8 mouse cellular contexts compared by ENCODE assay signal in genomic region chr17:26715916-26716717, GRCm38 (mm10). TPM values are rescaled to one million over a fixed set of nuclear protein-coding genes. Genes with fewer than 3 reads are reported as not detected.
DNase-seq lines count a peak whose midpoint lies in the region; ATAC-seq and TF ChIP-seq lines count a peak whose summit lies in the region.

No protein-coding gene starts in this region.

- no peak for TF ChIP-seq RAD21 in CH12.LX (IDR thresholded peaks at IDR 0.05; ENCODE audit: low read depth, low read length)

- TF ChIP-seq POLR2A in CH12.LX (IDR thresholded peaks at IDR 0.05; ENCODE audit: low read depth, low read length): peak; percentile 53

- peak; percentile 97 for DNase-seq in CH12.LX (ENCODE audit: extremely low read depth)
- peak; percentile 95 for DNase-seq in c-Kit-positive CD71-positive TER-119-negative erythroid progenitor cells, embryonic 14.5 days (ENCODE audit: low read depth)
- DNase-seq in forebrain, embryonic 11.5 days (ENCODE audit: low spot score): peak; percentile 98
- DNase-seq in kidney, postnatal 36 days: peak; percentile 96 to 97
- DNase-seq in telencephalon, adult 2 months (ENCODE audit: low read depth, low spot score): peak; percentile 95

- H3K4me1 ChIP-seq in CH12.LX (ENCODE audit: control insufficient read depth in 1 of 2, insufficient read depth in 2 of 2): peaks cover 0 to 15% of the 10 kb centered on the region in 2 experiments; a peak in 2 of 4 replicates
- no peaks in the 10 kb centered on the region for H3K4me1 ChIP-seq in forebrain, embryonic 11.5 days (replicated peaks; ENCODE audit: control insufficient read depth, insufficient read depth, low read length)
- peaks cover 9% of the 10 kb centered on the region; the same call in 1 of the 2 replicates for H3K4me1 ChIP-seq in heart, embryonic 16.5 days (ENCODE audit: control insufficient read depth, insufficient read depth, low read length)
- H3K4me1 ChIP-seq in liver, embryonic 15.5 days (replicated peaks): peaks cover 48% of the 10 kb centered on the region
- H3K4me1 ChIP-seq in neural tube, embryonic 12.5 days: no peaks in the 10 kb centered on the region

- peak overlapping the region; percentile 75 to 87 (median 82) for H3K4me3 ChIP-seq in CH12.LX (replicated peaks in 1 of 3; ENCODE audit: low read depth in 2 of 3, low read length in 2 of 3, poor library complexity in 1 of 3)
- H3K4me3 ChIP-seq in forebrain, embryonic 11.5 days (ENCODE audit: low read depth, low read length): peak overlapping the region; percentile 95
- peak overlapping the region; percentile 91 for H3K4me3 ChIP-seq in heart, embryonic 16.5 days (ENCODE audit: low read length)
- peak overlapping the region; percentile 98 for H3K4me3 ChIP-seq in liver, embryonic 15.5 days (replicated peaks)
- H3K4me3 ChIP-seq in neural tube, embryonic 12.5 days: peak overlapping the region; percentile 89

- H3K79me2 ChIP-seq in CH12.LX (replicated peaks; ENCODE audit: control insufficient read depth, extremely low read depth, insufficient read depth, poor library complexity, severe bottlenecking): peaks cover 5% of the 10 kb centered on the region; the same call in 1 of the 2 replicates

- H3K36me3 ChIP-seq in CH12.LX (replicated peaks in 1 of 2; ENCODE audit: control insufficient read depth in 1 of 2, insufficient read depth in 1 of 2, low read length in 1 of 2): peaks cover 3 to 5% of the 10 kb centered on the region in 2 experiments
- H3K36me3 ChIP-seq in forebrain, embryonic 11.5 days (ENCODE audit: control insufficient read depth, insufficient read depth, low read length): no peaks in the 10 kb centered on the region
- no peaks in the 10 kb centered on the region for H3K36me3 ChIP-seq in heart, embryonic 16.5 days (ENCODE audit: control insufficient read depth, insufficient read depth)
- no peaks in the 10 kb centered on the region for H3K36me3 ChIP-seq in liver, embryonic 15.5 days (replicated peaks)
- H3K36me3 ChIP-seq in neural tube, embryonic 12.5 days: no peaks in the 10 kb centered on the region

- H3K9me3 ChIP-seq in CH12.LX (replicated peaks; ENCODE audit: low read length): no peaks in the 10 kb centered on the region
- H3K9me3 ChIP-seq in forebrain, embryonic 11.5 days (ENCODE audit: control insufficient read depth, low read length): no peaks in the 10 kb centered on the region
- no peaks in the 10 kb centered on the region for H3K9me3 ChIP-seq in heart, embryonic 16.5 days (replicated peaks; ENCODE audit: control insufficient read depth, low read length)
- H3K9me3 ChIP-seq in liver, embryonic 15.5 days (replicated peaks): no peaks in the 10 kb centered on the region
- H3K9me3 ChIP-seq in neural tube, embryonic 12.5 days: no peaks in the 10 kb centered on the region

- in situ Hi-C loops in CH12.LX (cut with MboI; ENCODE audit: low pct_ligation_motif_present, low pct_unique_long_range_greater_than_20kb, low sequenced_read_pairs): no loop called here

- peak overlapping the region; percentile 76; the same call in 1 of the 2 replicates for H3K4me2 ChIP-seq in CH12.LX (ENCODE audit: insufficient read depth, low read depth, poor library complexity, severe bottlenecking)
- H3K4me2 ChIP-seq in forebrain, embryonic 11.5 days (ENCODE audit: low read depth, low read length, severe bottlenecking): peak overlapping the region; percentile 73
- peak overlapping the region; percentile 73 for H3K4me2 ChIP-seq in heart, embryonic 16.5 days (ENCODE audit: low read depth, low read length)
- H3K4me2 ChIP-seq in liver, embryonic 15.5 days: peak overlapping the region; percentile 81
- peak overlapping the region; percentile 67 for H3K4me2 ChIP-seq in neural tube, embryonic 12.5 days (replicated peaks)

- peak overlapping the region; percentile 78 for H3K27ac ChIP-seq in CH12.LX (ENCODE audit: insufficient read depth, low read depth)
- H3K27ac ChIP-seq in forebrain, embryonic 11.5 days (ENCODE audit: low read depth, low read length): no peak overlapping the region
- H3K27ac ChIP-seq in heart, embryonic 16.5 days (ENCODE audit: low read length): peak overlapping the region; percentile 85
- peak overlapping the region; percentile 85 for H3K27ac ChIP-seq in liver, embryonic 15.5 days (replicated peaks)
- peak overlapping the region; percentile 44 for H3K27ac ChIP-seq in neural tube, embryonic 12.5 days

- no peak for TF ChIP-seq CTCF in CH12.LX (conservative IDR thresholded peaks at IDR 0.05 in 1 of 2, IDR thresholded peaks at IDR 0.05 in 1 of 2; ENCODE audit: low read depth in 2 of 2, low read length in 2 of 2)

- H3K27me3 ChIP-seq in CH12.LX (replicated peaks): no peaks in the 10 kb centered on the region
- H3K27me3 ChIP-seq in forebrain, embryonic 11.5 days (ENCODE audit: control insufficient read depth, insufficient read depth, low read length): no peaks in the 10 kb centered on the region
- no peaks in the 10 kb centered on the region for H3K27me3 ChIP-seq in heart, embryonic 16.5 days (ENCODE audit: control insufficient read depth, insufficient read depth, low read length)
- H3K27me3 ChIP-seq in liver, embryonic 15.5 days: no peaks in the 10 kb centered on the region
- H3K27me3 ChIP-seq in neural tube, embryonic 12.5 days (replicated peaks): no peaks in the 10 kb centered on the region

- TF ChIP-seq EP300 in CH12.LX (IDR thresholded peaks at IDR 0.05; ENCODE audit: low read length): no peak

- dilution Hi-C loops in CH12.LX (cut with MboI; ENCODE audit: extremely low pct_ligation_motif_present, extremely low pct_unique_long_range_greater_than_20kb, low sequenced_read_pairs): no loop called here

- ATAC-seq in forebrain, embryonic 11.5 days (replicated peaks; ENCODE audit: low FRiP score): peak; percentile 98
- peak; percentile 98 for ATAC-seq in heart, embryonic 16.5 days (replicated peaks; ENCODE audit: extremely low read depth, insufficient read depth, low FRiP score)
- ATAC-seq in liver, embryonic 15.5 days (ENCODE audit: insufficient read depth): peak; percentile 98
- peak; percentile 97 for ATAC-seq in neural tube, embryonic 12.5 days (ENCODE audit: low FRiP score, low read depth)

- peak overlapping the region; percentile 67 for H3K9ac ChIP-seq in CH12.LX (ENCODE audit: insufficient read depth, low read depth)
- peak overlapping the region; percentile 75 for H3K9ac ChIP-seq in forebrain, embryonic 11.5 days (ENCODE audit: low read length)
- peak overlapping the region; percentile 78 for H3K9ac ChIP-seq in heart, embryonic 16.5 days (ENCODE audit: low read length)
- H3K9ac ChIP-seq in liver, embryonic 15.5 days: peak overlapping the region; percentile 70
- peak overlapping the region; percentile 80 for H3K9ac ChIP-seq in neural tube, embryonic 12.5 days

- WGBS in forebrain, embryonic 11.5 days: under 1% methylated on average over 47 of the region's 75 CpGs
- under 1% methylated on average over 69 of the region's 75 CpGs for WGBS in heart, embryonic 16.5 days
- WGBS in liver, embryonic 15.5 days (ENCODE audit: insufficient replicate concordance): under 1% methylated on average over 71 of the region's 75 CpGs
- 0% methylated on average over 57 of the region's 75 CpGs for WGBS in neural tube, embryonic 12.5 days

TF ChIP-seq in CH12.LX, 34 proteins besides CTCF, POLR2A, EP300 and RAD21:
- TF ChIP-seq TBP (conservative IDR thresholded peaks at IDR 0.05; ENCODE audit: low read depth, low read length): 0 out of 2 replicates have a peak, but pooled peaks have one; percentile 17
- TF ChIP-seq TCF12 (IDR thresholded peaks at IDR 0.05; ENCODE audit: low read depth, low read length): peak; percentile 32; the same call in 1 of the 2 replicates
- no peak for TF ChIP-seq JUND (conservative IDR thresholded peaks at IDR 0.05; ENCODE audit: low read depth, low read length)
- TF ChIP-seq NELFE (IDR thresholded peaks at IDR 0.05; ENCODE audit: low read depth, low read length): peak; percentile 35
- peak; percentile 97 for TF ChIP-seq MAZ (IDR thresholded peaks at IDR 0.05; ENCODE audit: low read depth, low read length)
- peak; percentile 65 for TF ChIP-seq ELF1 (IDR thresholded peaks at IDR 0.05; ENCODE audit: low read depth, low read length)
- TF ChIP-seq ZC3H11A (IDR thresholded peaks at IDR 0.05; ENCODE audit: low read depth, low read length): no peak
- TF ChIP-seq SMC3 (IDR thresholded peaks at IDR 0.05; ENCODE audit: low read depth, low read length): peak; percentile 6; the same call in 1 of the 2 replicates
- peak; percentile 96 for TF ChIP-seq CHD2 (IDR thresholded peaks at IDR 0.05; ENCODE audit: low read length)
- peak; percentile 50 for TF ChIP-seq NRF1 (IDR thresholded peaks at IDR 0.05; ENCODE audit: low read depth, low read length)
- peak; percentile 86; the same call in 1 of the 2 replicates for TF ChIP-seq UBTF (IDR thresholded peaks at IDR 0.05; ENCODE audit: low read depth, low read length)
- TF ChIP-seq KAT2A (IDR thresholded peaks at IDR 0.05; ENCODE audit: insufficient replicate concordance, low read length): peak; percentile 62; the same call in 1 of the 2 replicates
- TF ChIP-seq SIN3A (IDR thresholded peaks at IDR 0.05; ENCODE audit: low read length): peak; percentile 37
- no peak for TF ChIP-seq MAFK (IDR thresholded peaks at IDR 0.05; ENCODE audit: insufficient replicate concordance, low read length)
- peak; percentile 85 for TF ChIP-seq HCFC1 (IDR thresholded peaks at IDR 0.05; ENCODE audit: low read depth, low read length)

RNA-seq across cellular contexts. Expression of gene Crebrf, which starts 0.7 kb away (rescaled TPM):
- 5.8 and 6.8 TPM in 2 replicates for total RNA-seq in CH12.LX (2012; rRNA removed)
- 8.1 and 8.6 TPM in 2 replicates for total RNA-seq in CH12.LX (2014; rRNA removed)
- polyA plus RNA-seq in CH12.LX (2012; ENCODE audit: insufficient read length, low read depth): 5.8 and 9.2 TPM in 2 replicates
- polyA plus RNA-seq in forebrain, embryonic 11.5 days (2014; fragmentation: Nextera tagmentation; extraction: Ambion mirVana): 2.8 TPM in 2 replicates
- polyA plus RNA-seq in heart, embryonic 16.5 days (2015; fragmentation: Nextera tagmentation; extraction: Ambion mirVana): 5.9 and 6.4 TPM in 2 replicates
- 4.2 and 4.7 TPM in 2 replicates for polyA plus RNA-seq in liver, embryonic 15.5 days (2015; fragmentation: Nextera tagmentation; extraction: Ambion mirVana)
- 5.0 and 7.9 TPM in 2 replicates for polyA plus RNA-seq in neural tube, embryonic 12.5 days (2016; fragmentation: Nextera tagmentation; extraction: Ambion mirVana)

RNA-seq across cellular contexts. Expression of gene Atp6v0e, which starts 53.1 kb away (rescaled TPM):
- total RNA-seq in CH12.LX (2012; rRNA removed) (190 and 206 TPM in 2 replicates), CH12.LX (2014; rRNA removed) (403 and 422 TPM in 2 replicates)
- polyA plus RNA-seq in CH12.LX (2012; ENCODE audit: insufficient read length, low read depth): 190 and 226 TPM in 2 replicates
- polyA plus RNA-seq in forebrain, embryonic 11.5 days (2014; fragmentation: Nextera tagmentation; extraction: Ambion mirVana): 87.3 and 94.7 TPM in 2 replicates
- 216 and 249 TPM in 2 replicates for polyA plus RNA-seq in heart, embryonic 16.5 days (2015; fragmentation: Nextera tagmentation; extraction: Ambion mirVana)
- polyA plus RNA-seq in liver, embryonic 15.5 days (2015; fragmentation: Nextera tagmentation; extraction: Ambion mirVana): 141 and 154 TPM in 2 replicates
- polyA plus RNA-seq in neural tube, embryonic 12.5 days (2016; fragmentation: Nextera tagmentation; extraction: Ambion mirVana): 109 and 112 TPM in 2 replicates
